25 mouse cellular contexts compared by ENCODE assay signal in genomic region chr2:141007725-141008124, GRCm38 (mm10).
A peak's percentile ranks its signal among the peaks of the same experiment; 100 is the strongest.
DNase-seq lines count a peak whose midpoint lies in the region; ATAC-seq and TF ChIP-seq lines count a peak whose summit lies in the region.
"Had no signal": no experiment of that assay in that cellular context is flagged by ENCODE, and none has a peak within 500 bp of the region (broad histone marks: within the 10 kb centered on the region; RNA-seq: fewer than 3 reads in every experiment).

No protein-coding gene starts in this region.

- H3K27ac ChIP-seq in forebrain, embryonic 12.5 days = no peak overlapping the region
- no peak overlapping the region for H3K27ac ChIP-seq in forebrain, embryonic 11.5 days (ENCODE audit: low read depth, low read length)
- no peak overlapping the region for H3K27ac ChIP-seq in kidney, postnatal 0 days
- H3K27ac ChIP-seq: embryonic facial prominence, embryonic 12.5 days; forebrain, embryonic 13.5 days; heart, embryonic 15.5 days; hindbrain, embryonic 14.5 days; limb, embryonic 15.5 days; liver, embryonic 15.5 days; lung, embryonic 15.5 days had no signal

- H3K36me3 ChIP-seq in forebrain, embryonic 12.5 days (replicated peaks) = no peaks in the 10 kb centered on the region
- no peaks in the 10 kb centered on the region for H3K36me3 ChIP-seq in forebrain, embryonic 11.5 days (ENCODE audit: control insufficient read depth, insufficient read depth, low read length)
- no peaks in the 10 kb centered on the region for H3K36me3 ChIP-seq in kidney, postnatal 0 days (ENCODE audit: insufficient read depth, low read length)
- H3K36me3 ChIP-seq: embryonic facial prominence, embryonic 12.5 days; heart, embryonic 15.5 days; limb, embryonic 15.5 days; liver, embryonic 15.5 days; lung, embryonic 15.5 days had no signal

- no peaks in the 10 kb centered on the region for H3K9me3 ChIP-seq in forebrain, embryonic 12.5 days
- no peaks in the 10 kb centered on the region for H3K9me3 ChIP-seq in forebrain, embryonic 11.5 days (ENCODE audit: control insufficient read depth, low read length)
- H3K9me3 ChIP-seq in kidney, postnatal 0 days (replicated peaks; ENCODE audit: low read length) = no peaks in the 10 kb centered on the region
- H3K9me3 ChIP-seq: embryonic facial prominence, embryonic 12.5 days; forebrain, embryonic 13.5 days; heart, embryonic 15.5 days; limb, embryonic 15.5 days; liver, embryonic 15.5 days; lung, embryonic 15.5 days had no signal

- no peak overlapping the region for H3K9ac ChIP-seq in forebrain, embryonic 12.5 days
- H3K9ac ChIP-seq in forebrain, embryonic 11.5 days (ENCODE audit: low read length) = no peak overlapping the region
- no peak overlapping the region for H3K9ac ChIP-seq in kidney, postnatal 0 days (ENCODE audit: low read depth, low read length)
- H3K9ac ChIP-seq: embryonic facial prominence, embryonic 12.5 days; forebrain, embryonic 13.5 days; heart, embryonic 15.5 days; hindbrain, embryonic 14.5 days; limb, embryonic 15.5 days; liver, embryonic 15.5 days; lung, embryonic 15.5 days had no signal

- H3K27me3 ChIP-seq in forebrain, embryonic 12.5 days = no peaks in the 10 kb centered on the region
- H3K27me3 ChIP-seq in forebrain, embryonic 11.5 days (ENCODE audit: control insufficient read depth, insufficient read depth, low read length) = no peaks in the 10 kb centered on the region
- H3K27me3 ChIP-seq in kidney, postnatal 0 days (ENCODE audit: insufficient read depth, low read length) = no peaks in the 10 kb centered on the region
- H3K27me3 ChIP-seq: embryonic facial prominence, embryonic 12.5 days; forebrain, embryonic 13.5 days; heart, embryonic 15.5 days; limb, embryonic 15.5 days; liver, embryonic 15.5 days; lung, embryonic 15.5 days had no signal

- ATAC-seq in forebrain, embryonic 12.5 days (ENCODE audit: low FRiP score) = 0 out of 2 replicates have a peak, but pooled peaks have one; percentile 30
- ATAC-seq in forebrain, embryonic 11.5 days (replicated peaks; ENCODE audit: low FRiP score) = no peak
- no peak for ATAC-seq in kidney, postnatal 0 days (replicated peaks; ENCODE audit: low FRiP score, low read depth)
- ATAC-seq: CD4-positive, CD25-positive, alpha-beta regulatory T cell, adult 4 months; forebrain, embryonic 13.5 days had no signal

- H3K4me2 ChIP-seq in forebrain, embryonic 12.5 days = no peak overlapping the region
- no peak overlapping the region for H3K4me2 ChIP-seq in forebrain, embryonic 11.5 days (ENCODE audit: low read depth, low read length, severe bottlenecking)
- H3K4me2 ChIP-seq in kidney, postnatal 0 days (ENCODE audit: low read length) = no peak overlapping the region
- H3K4me2 ChIP-seq: embryonic facial prominence, embryonic 12.5 days; forebrain, embryonic 13.5 days; heart, embryonic 15.5 days; hindbrain, embryonic 14.5 days; limb, embryonic 15.5 days; liver, embryonic 15.5 days; lung, embryonic 15.5 days had no signal

- DNase-seq in forebrain, embryonic 11.5 days (ENCODE audit: low spot score) = no peak
- peak; percentile 54 for DNase-seq in kidney, postnatal 0 days (ENCODE audit: low spot score)
- no peak for DNase-seq in kidney, adult 18-20 months
- peak; percentile 51 for DNase-seq in brain, embryonic 14.5 days (ENCODE audit: low read depth)
- peak; percentile 45 for DNase-seq in retina, embryonic 14.5 days (ENCODE audit: low spot score)
- DNase-seq in ovary, adult 18-20 months (ENCODE audit: low spot score) = no peak
- DNase-seq: adrenal gland, postnatal 14 days; cerebellum, adult 9-10 months; heart, postnatal 36 days; kidney, postnatal 10 days; left cerebral cortex, postnatal 4 days; lung, postnatal 4 days; right cerebral cortex, postnatal 4 days; thymus, adult 18-20 months; thymus, postnatal 4 days had no signal

- 0 out of 2 replicates have a peak, but pooled peaks cover 7% of the 10 kb centered on the region for H3K4me1 ChIP-seq in forebrain, embryonic 12.5 days
- 0 out of 2 replicates have a peak, but pooled peaks cover 2% of the 10 kb centered on the region for H3K4me1 ChIP-seq in forebrain, embryonic 11.5 days (replicated peaks; ENCODE audit: control insufficient read depth, insufficient read depth, low read length)
- no peaks in the 10 kb centered on the region for H3K4me1 ChIP-seq in kidney, postnatal 0 days (replicated peaks; ENCODE audit: insufficient read depth, low read length)
- H3K4me1 ChIP-seq: embryonic facial prominence, embryonic 12.5 days; heart, embryonic 15.5 days; limb, embryonic 15.5 days; liver, embryonic 15.5 days; lung, embryonic 15.5 days had no signal

- no peak for TF ChIP-seq POLR2A in brain, embryonic 14.5 days (IDR thresholded peaks at IDR 0.05; ENCODE audit: borderline replicate concordance, extremely low read depth, insufficient read depth, insufficient read length, poor library complexity, severe bottlenecking)

- TF ChIP-seq CTCF in kidney, postnatal 0 days (IDR thresholded peaks at IDR 0.05; ENCODE audit: low read depth) = no peak
- no peak for TF ChIP-seq CTCF in brain, embryonic 14.5 days (IDR thresholded peaks at IDR 0.05; ENCODE audit: borderline replicate concordance, extremely low read depth, insufficient read depth, insufficient read length)

- 53% methylated on average over 7 of the region's 7 CpGs for WGBS in forebrain, embryonic 12.5 days
- 53% methylated on average over 7 of the region's 7 CpGs for WGBS in forebrain, embryonic 11.5 days
- WGBS in kidney, postnatal 0 days = 27% methylated on average over 7 of the region's 7 CpGs

- H3K4me3 ChIP-seq in forebrain, embryonic 12.5 days (replicated peaks) = no peak overlapping the region
- no peak overlapping the region for H3K4me3 ChIP-seq in forebrain, embryonic 11.5 days (ENCODE audit: low read depth, low read length)
- no peak overlapping the region for H3K4me3 ChIP-seq in kidney, postnatal 0 days (replicated peaks; ENCODE audit: low read depth, low read length)
- H3K4me3 ChIP-seq: embryonic facial prominence, embryonic 12.5 days; forebrain, embryonic 13.5 days; heart, embryonic 15.5 days; limb, embryonic 15.5 days; liver, embryonic 15.5 days; lung, embryonic 15.5 days; myocyte had no signal

Comparison
In these comparisons a context has a peak if more than half of its experiments do, and no peak if none do; other contexts are left out.
1. DNase-seq: peak in kidney, postnatal 0 days (single experiment), brain, embryonic 14.5 days (single experiment) and retina, embryonic 14.5 days (single experiment); none in forebrain, embryonic 11.5 days (single experiment), kidney, adult 18-20 months (single experiment) and ovary, adult 18-20 months (single experiment).